Mouse (Mus musculus): ENCODE data around the gene Bod1.

Gene Bod1

DNA sequence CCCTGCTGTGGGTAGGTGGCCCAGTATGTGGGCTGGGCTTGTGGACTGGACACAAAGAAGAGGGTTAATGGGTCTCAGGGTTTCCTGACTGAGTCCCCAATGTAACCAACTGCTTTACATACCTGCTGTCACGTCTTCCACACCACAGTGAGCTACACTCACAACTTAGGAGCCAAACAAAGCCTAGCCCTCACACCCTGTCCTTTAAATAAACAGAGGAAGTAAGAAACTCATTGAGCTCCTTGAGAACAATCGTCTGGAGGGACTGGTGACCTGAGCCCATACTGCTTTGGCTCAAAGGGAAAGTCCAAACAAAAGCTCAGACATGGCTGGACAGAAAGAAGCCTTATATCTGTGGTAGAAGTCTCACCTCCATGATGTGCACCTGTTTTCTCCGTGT lies 27.8 kb upstream of the Bod1 start:
- Histone ChIP-seq H3K4me3 (replicated peaks; ENCODE audit: low read length) (no peak overlapping the region), H3K4me1 (replicated peaks; ENCODE audit: low read depth, low read length) (peaks cover 4% of the 10 kb centered on the region; the same call in 1 of the 2 replicates), H3K27me3 (ENCODE audit: insufficient read depth, low read length) (no peaks in the 10 kb centered on the region), H3K9me3 (ENCODE audit: low read length) (no peaks in the 10 kb centered on the region), H3K36me3 (ENCODE audit: insufficient read depth, low read length) (no peaks in the 10 kb centered on the region)
- TF ChIP-seq CTCF (conservative IDR thresholded peaks at IDR 0.05; ENCODE audit: low read length) (no peak), NANOG (IDR thresholded peaks at IDR 0.05; ENCODE audit: borderline replicate concordance, low read length) (no peak), POU5F1 (IDR thresholded peaks at IDR 0.05; ENCODE audit: borderline replicate concordance, low read length) (no peak)

DNA sequence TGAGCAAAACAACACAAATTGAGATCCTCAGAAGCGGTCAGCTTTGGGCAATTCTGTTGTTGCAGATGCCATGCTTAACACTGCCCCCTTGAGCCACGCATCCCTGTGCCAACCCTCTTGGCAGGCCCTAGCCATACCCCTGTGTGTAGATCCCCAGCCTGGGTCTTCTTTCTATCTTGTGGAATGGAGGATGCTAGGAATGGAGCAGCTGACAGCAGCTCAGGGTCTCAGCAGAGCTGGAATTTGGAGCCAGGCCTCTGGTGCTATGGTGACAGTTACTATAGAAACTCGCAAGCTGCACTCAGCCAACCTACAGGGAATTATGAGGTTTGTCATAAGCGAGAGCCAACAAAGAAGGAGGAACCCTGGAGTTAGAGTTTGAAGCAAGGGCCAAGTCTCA lies 23.1 kb upstream of the Bod1 start:
- Histone ChIP-seq H3K36me3 (ENCODE audit: insufficient read depth, low read length) (no peaks in the 10 kb centered on the region), H3K27me3 (ENCODE audit: insufficient read depth, low read length) (0 out of 2 replicates have a peak, but pooled peaks cover 4% of the 10 kb centered on the region), H3K4me3 (replicated peaks; ENCODE audit: low read length) (no peak overlapping the region), H3K4me1 (replicated peaks; ENCODE audit: low read depth, low read length) (peaks cover 15% of the 10 kb centered on the region), H3K9me3 (ENCODE audit: low read length) (peaks cover 5% of the 10 kb centered on the region)
- TF ChIP-seq CTCF (conservative IDR thresholded peaks at IDR 0.05; ENCODE audit: low read length) (no peak), POU5F1 (IDR thresholded peaks at IDR 0.05; ENCODE audit: borderline replicate concordance, low read length) (no peak), NANOG (IDR thresholded peaks at IDR 0.05; ENCODE audit: borderline replicate concordance, low read length) (no peak)

DNA sequence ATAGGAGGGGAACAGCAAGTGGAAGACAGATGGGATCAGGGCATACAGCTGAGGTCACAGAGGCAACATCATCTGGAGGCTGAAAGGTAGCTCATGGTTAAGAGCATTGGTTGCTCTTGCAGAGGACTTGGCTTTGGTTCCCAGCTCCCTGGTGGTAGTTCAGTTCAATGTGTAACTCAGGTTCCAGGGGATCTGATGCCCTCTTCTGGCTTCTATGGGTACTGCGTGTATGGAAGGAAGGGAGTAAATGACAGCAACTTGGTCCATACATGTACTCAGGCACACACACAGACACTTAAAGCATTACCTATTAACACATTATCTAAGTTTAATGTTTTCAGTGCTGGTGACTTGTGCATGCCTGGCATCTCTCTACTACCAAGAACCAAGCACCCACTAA lies 22.4 kb upstream of the Bod1 start:
- no peaks in the 10 kb centered on the region for H3K36me3 ChIP-seq (ENCODE audit: insufficient read depth, low read length)
- H3K4me3 ChIP-seq (replicated peaks; ENCODE audit: low read length): no peak overlapping the region
- peak; percentile 65 for TF ChIP-seq CTCF (conservative IDR thresholded peaks at IDR 0.05; ENCODE audit: low read length)
- no peak for TF ChIP-seq POU5F1 (IDR thresholded peaks at IDR 0.05; ENCODE audit: borderline replicate concordance, low read length)
- peaks cover 5% of the 10 kb centered on the region for H3K9me3 ChIP-seq (ENCODE audit: low read length)
- peaks cover 21% of the 10 kb centered on the region for H3K4me1 ChIP-seq (replicated peaks; ENCODE audit: low read depth, low read length)
- H3K27me3 ChIP-seq (ENCODE audit: insufficient read depth, low read length): 0 out of 2 replicates have a peak, but pooled peaks cover 4% of the 10 kb centered on the region

GRCm38 (mm10) chr11:31693322-31693721 lies 21.6 kb upstream of the Bod1 start:
- H3K4me3 ChIP-seq (replicated peaks; ENCODE audit: low read length): no peak overlapping the region
- TF ChIP-seq CTCF (conservative IDR thresholded peaks at IDR 0.05; ENCODE audit: low read length): no peak
- TF ChIP-seq NANOG (IDR thresholded peaks at IDR 0.05; ENCODE audit: borderline replicate concordance, low read length): no peak
- TF ChIP-seq POU5F1 (IDR thresholded peaks at IDR 0.05; ENCODE audit: borderline replicate concordance, low read length): no peak
- peaks cover 27% of the 10 kb centered on the region for H3K4me1 ChIP-seq (replicated peaks; ENCODE audit: low read depth, low read length)
- H3K27me3 ChIP-seq (ENCODE audit: insufficient read depth, low read length): 0 out of 2 replicates have a peak, but pooled peaks cover 4% of the 10 kb centered on the region
- peaks cover 5% of the 10 kb centered on the region for H3K9me3 ChIP-seq (ENCODE audit: low read length)
- H3K36me3 ChIP-seq (ENCODE audit: insufficient read depth, low read length): no peaks in the 10 kb centered on the region

DNA sequence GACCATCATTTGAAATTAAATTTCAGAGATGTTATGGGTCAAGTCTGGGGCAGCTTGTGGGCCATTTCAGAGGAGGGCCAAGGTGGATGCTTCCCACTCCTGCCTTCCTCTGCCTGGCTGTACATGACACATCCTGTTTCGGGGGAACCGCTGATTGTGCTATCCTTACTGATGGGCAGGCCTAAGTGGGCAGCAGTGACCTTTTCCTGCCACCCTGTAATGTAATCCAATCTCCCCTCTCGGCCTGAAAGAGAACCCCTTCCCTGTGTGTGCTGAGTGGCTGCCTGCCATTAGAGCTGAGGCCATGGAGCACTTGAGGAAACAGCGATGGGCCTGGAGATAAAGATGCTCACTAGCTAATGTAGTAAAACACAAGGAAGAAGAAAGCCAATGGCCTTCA lies 17.3 kb upstream of the Bod1 start:
- peaks cover 48% of the 10 kb centered on the region for H3K4me1 ChIP-seq (replicated peaks; ENCODE audit: low read depth, low read length)
- TF ChIP-seq POU5F1 (IDR thresholded peaks at IDR 0.05; ENCODE audit: borderline replicate concordance, low read length): no peak
- TF ChIP-seq CTCF (conservative IDR thresholded peaks at IDR 0.05; ENCODE audit: low read length): no peak
- no peak for TF ChIP-seq NANOG (IDR thresholded peaks at IDR 0.05; ENCODE audit: borderline replicate concordance, low read length)
- H3K36me3 ChIP-seq (ENCODE audit: insufficient read depth, low read length): no peaks in the 10 kb centered on the region
- H3K27me3 ChIP-seq (ENCODE audit: insufficient read depth, low read length): 0 out of 2 replicates have a peak, but pooled peaks cover 4% of the 10 kb centered on the region
- peaks cover 2% of the 10 kb centered on the region for H3K9me3 ChIP-seq (ENCODE audit: low read length)
- no peak overlapping the region for H3K4me3 ChIP-seq (replicated peaks; ENCODE audit: low read length)

DNA sequence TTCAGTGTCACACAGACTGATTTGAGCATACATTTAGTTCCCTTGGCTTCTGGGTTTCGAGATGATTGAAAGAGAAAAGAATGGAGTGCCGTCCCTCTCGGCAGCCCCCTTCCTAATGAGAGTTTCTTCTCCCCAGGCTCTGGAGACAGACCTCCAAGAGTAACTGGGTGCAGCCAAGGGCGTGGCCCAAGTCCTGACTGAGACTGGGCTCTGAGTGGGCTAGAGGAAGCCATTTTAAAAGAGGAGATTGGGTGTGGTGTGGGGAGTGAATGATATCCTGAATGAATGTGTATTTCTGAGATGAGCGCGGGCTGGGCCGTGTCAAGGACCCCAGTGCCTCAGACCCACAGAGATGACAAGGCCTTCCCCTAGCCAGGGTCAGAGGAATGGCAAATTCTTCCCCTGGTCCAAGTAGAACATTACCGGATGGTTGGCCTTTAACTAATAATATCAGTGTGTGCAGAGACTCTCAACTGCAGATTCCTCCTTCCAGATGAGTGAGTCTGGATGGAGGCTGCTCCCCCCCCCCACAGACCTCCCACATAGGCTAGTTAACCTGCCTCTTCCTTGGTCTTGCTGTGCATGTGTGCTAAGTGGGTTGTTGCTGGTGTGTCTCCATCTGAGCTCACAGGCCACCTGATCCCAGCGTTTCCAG lies 13.4 kb upstream of the Bod1 start:
- no peak overlapping the region for H3K4me3 ChIP-seq (replicated peaks; ENCODE audit: low read length)
- H3K36me3 ChIP-seq (ENCODE audit: insufficient read depth, low read length): no peaks in the 10 kb centered on the region
- H3K27me3 ChIP-seq (ENCODE audit: insufficient read depth, low read length): no peaks in the 10 kb centered on the region
- TF ChIP-seq CTCF (conservative IDR thresholded peaks at IDR 0.05; ENCODE audit: low read length): no peak
- no peak for TF ChIP-seq POU5F1 (IDR thresholded peaks at IDR 0.05; ENCODE audit: borderline replicate concordance, low read length)
- no peak for TF ChIP-seq NANOG (IDR thresholded peaks at IDR 0.05; ENCODE audit: borderline replicate concordance, low read length)
- no peaks in the 10 kb centered on the region for H3K9me3 ChIP-seq (ENCODE audit: low read length)
- peaks cover 63% of the 10 kb centered on the region for H3K4me1 ChIP-seq (replicated peaks; ENCODE audit: low read depth, low read length)

- no peak overlapping the region for H3K4me3 ChIP-seq (replicated peaks; ENCODE audit: low read length)
- no peak for TF ChIP-seq POU5F1 (IDR thresholded peaks at IDR 0.05; ENCODE audit: borderline replicate concordance, low read length)
- TF ChIP-seq CTCF (conservative IDR thresholded peaks at IDR 0.05; ENCODE audit: low read length): no peak
- no peak for TF ChIP-seq NANOG (IDR thresholded peaks at IDR 0.05; ENCODE audit: borderline replicate concordance, low read length)
- peaks cover 66% of the 10 kb centered on the region for H3K4me1 ChIP-seq (replicated peaks; ENCODE audit: low read depth, low read length)
- no peaks in the 10 kb centered on the region for H3K27me3 ChIP-seq (ENCODE audit: insufficient read depth, low read length)
- no peaks in the 10 kb centered on the region for H3K9me3 ChIP-seq (ENCODE audit: low read length)
- H3K36me3 ChIP-seq (ENCODE audit: insufficient read depth, low read length): no peaks in the 10 kb centered on the region
Measured at GRCm38 (mm10) chr11:31684126-31684525, 12.4 kb upstream of the Bod1 start.

DNA sequence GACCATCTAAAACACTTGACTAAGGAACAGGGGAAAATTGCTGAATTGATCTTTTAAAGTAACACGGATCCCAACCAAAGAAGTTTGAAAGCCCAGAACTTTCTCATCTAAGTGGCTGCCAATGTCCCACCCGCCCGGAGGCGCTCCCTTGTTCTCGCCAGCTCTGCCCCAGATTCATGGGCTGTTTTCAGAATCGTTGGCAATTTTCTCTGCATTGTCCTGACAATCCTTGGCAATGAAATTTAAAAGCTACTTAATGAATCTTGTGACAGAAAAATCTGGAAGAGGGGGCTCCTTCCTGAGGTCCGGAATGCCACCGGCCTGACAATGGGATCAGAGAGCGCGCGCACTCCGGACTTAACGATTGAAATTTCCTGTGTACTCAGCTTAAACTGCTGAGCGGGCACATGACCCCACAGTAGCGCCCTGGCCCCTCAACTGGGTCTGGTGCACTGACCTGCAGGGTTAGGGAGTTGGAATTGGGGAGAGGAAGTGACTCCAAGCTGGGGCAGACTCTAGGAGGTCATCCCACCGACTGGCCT lies 8.2 kb upstream of the Bod1 start:
- Histone ChIP-seq H3K27me3 (ENCODE audit: insufficient read depth, low read length) (no peaks in the 10 kb centered on the region), H3K4me3 (replicated peaks; ENCODE audit: low read length) (peak overlapping the region; percentile 58), H3K9me3 (ENCODE audit: low read length) (peaks cover 11% of the 10 kb centered on the region), H3K36me3 (ENCODE audit: insufficient read depth, low read length) (no peaks in the 10 kb centered on the region), H3K4me1 (replicated peaks; ENCODE audit: low read depth, low read length) (peaks cover 53% of the 10 kb centered on the region)
- no peak for TF ChIP-seq POU5F1 (IDR thresholded peaks at IDR 0.05; ENCODE audit: borderline replicate concordance, low read length)
- TF ChIP-seq NANOG (IDR thresholded peaks at IDR 0.05; ENCODE audit: borderline replicate concordance, low read length): peak; percentile 25; the same call in 1 of the 2 replicates
